Mouse (Mus musculus): ENCODE measurements around the gene Pm20d1. TPM values are rescaled to one million over a fixed set of nuclear protein-coding genes. Genes with fewer than 3 reads are reported as not detected.
A peak's percentile ranks its signal among the peaks of the same experiment; 100 is the strongest.

The Pm20d1 gene
- polyA plus RNA-seq, 1 experiment from 2014 or later, result 5.7 TPM

DNA sequence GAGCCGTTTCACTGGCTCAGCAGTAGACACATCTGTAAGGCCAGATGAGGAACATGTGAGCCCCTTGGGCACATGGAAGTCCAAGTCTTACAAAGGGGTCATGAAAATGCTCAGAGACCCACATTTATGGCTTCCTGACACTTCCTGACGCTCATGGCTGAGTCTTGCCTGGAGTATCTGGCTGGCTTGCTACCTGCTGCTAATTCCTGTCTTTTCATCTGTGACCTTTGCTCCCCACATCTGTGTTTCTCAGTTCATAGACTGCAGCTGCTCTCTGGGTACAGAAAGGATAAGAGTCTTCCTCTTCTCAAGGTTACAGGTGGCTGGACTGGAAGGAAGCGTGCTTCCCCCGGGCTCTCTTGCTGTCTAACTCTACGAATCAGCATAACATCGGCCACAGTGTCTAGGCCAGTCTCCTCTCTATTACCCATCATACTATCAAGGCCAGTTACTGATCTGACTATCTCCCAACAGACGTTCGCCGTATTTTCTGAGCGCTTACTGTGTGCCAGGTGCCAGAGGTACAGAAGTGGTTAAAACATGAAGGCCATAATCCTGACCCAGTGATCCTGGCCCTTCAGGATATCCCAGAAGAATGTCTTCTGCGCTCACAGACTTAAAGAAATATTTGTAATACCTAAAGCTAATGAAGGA lies 27.5 kb downstream of the Pm20d1 start:
- no peak overlapping the region for H3K4me2 ChIP-seq (ENCODE audit: low read length)
- no peak overlapping the region for H3K9ac ChIP-seq (ENCODE audit: low read depth, low read length)
- TF ChIP-seq CTCF (IDR thresholded peaks at IDR 0.05; ENCODE audit: low read depth), result no peak
- no peaks in the 10 kb centered on the region for H3K9me3 ChIP-seq (replicated peaks; ENCODE audit: low read length)
- no peak overlapping the region for H3K27ac ChIP-seq
- H3K27me3 ChIP-seq (ENCODE audit: insufficient read depth, low read length), result no peaks in the 10 kb centered on the region
- 83% methylated on average over 11 of the region's 11 CpGs for WGBS
- H3K4me1 ChIP-seq (replicated peaks; ENCODE audit: insufficient read depth, low read length), result peaks cover 12% of the 10 kb centered on the region; the same call in 1 of the 2 replicates
- H3K36me3 ChIP-seq (ENCODE audit: insufficient read depth, low read length), result no peaks in the 10 kb centered on the region
- DNase-seq (ENCODE audit: low spot score) (no peak), ATAC-seq (replicated peaks; ENCODE audit: low FRiP score, low read depth) (no peak)
- H3K4me3 ChIP-seq (replicated peaks; ENCODE audit: low read depth, low read length), result no peak overlapping the region

GRCm38 (mm10) chr1:131827207-131827786 lies 30.1 kb downstream of the Pm20d1 start, which contains the start of gene Slc41a1:
Slc41a1 (plus strand) TSS chr1:131827493.
- peak; percentile 33; the same call in 1 of the 2 replicates for ATAC-seq (replicated peaks; ENCODE audit: low FRiP score, low read depth)

GRCm38 (mm10) chr1:131827787-131828258 lies 30.6 kb downstream of the Pm20d1 start:
- Histone ChIP-seq H3K36me3 (ENCODE audit: insufficient read depth, low read length) (no peaks in the 10 kb centered on the region), H3K4me1 (replicated peaks; ENCODE audit: insufficient read depth, low read length) (peaks cover 12% of the 10 kb centered on the region; the same call in 1 of the 2 replicates), H3K9me3 (replicated peaks; ENCODE audit: low read length) (no peaks in the 10 kb centered on the region), H3K4me3 (replicated peaks; ENCODE audit: low read depth, low read length) (peak overlapping the region; percentile 86), H3K4me2 (ENCODE audit: low read length) (peak overlapping the region; percentile 95), H3K27me3 (ENCODE audit: insufficient read depth, low read length) (no peaks in the 10 kb centered on the region), H3K27ac (peak overlapping the region; percentile 86), H3K9ac (ENCODE audit: low read depth, low read length) (peak overlapping the region; percentile 85)
- TF ChIP-seq CTCF (IDR thresholded peaks at IDR 0.05; ENCODE audit: low read depth), result no peak
- under 1% methylated on average over 36 of the region's 36 CpGs for WGBS
- ATAC-seq (replicated peaks; ENCODE audit: low FRiP score, low read depth) (peak; percentile 95), DNase-seq (ENCODE audit: low spot score) (peak; percentile 96)

More at GRCm38 (mm10) chr1:131827207-131827786, 30.1 kb downstream of the Pm20d1 start, which contains the start of gene Slc41a1:
- Histone ChIP-seq H3K36me3 (ENCODE audit: insufficient read depth, low read length) (no peaks in the 10 kb centered on the region), H3K4me2 (ENCODE audit: low read length) (peak within 1 kb of the TSS; percentile 95), H3K27ac (peak within 1 kb of the TSS; percentile 86), H3K27me3 (ENCODE audit: insufficient read depth, low read length) (no peaks in the 10 kb centered on the region), H3K9me3 (replicated peaks; ENCODE audit: low read length) (no peaks in the 10 kb centered on the region), H3K9ac (ENCODE audit: low read depth, low read length) (peak within 1 kb of the TSS; percentile 85), H3K4me3 (replicated peaks; ENCODE audit: low read depth, low read length) (peak within 1 kb of the TSS; percentile 86), H3K4me1 (replicated peaks; ENCODE audit: insufficient read depth, low read length) (peaks cover 12% of the 10 kb centered on the region; the same call in 1 of the 2 replicates)
- DNase-seq (ENCODE audit: low spot score), result no peak
- 2% methylated on average over 25 of the region's 25 CpGs for WGBS
- no peak for TF ChIP-seq CTCF (IDR thresholded peaks at IDR 0.05; ENCODE audit: low read depth)

DNA sequence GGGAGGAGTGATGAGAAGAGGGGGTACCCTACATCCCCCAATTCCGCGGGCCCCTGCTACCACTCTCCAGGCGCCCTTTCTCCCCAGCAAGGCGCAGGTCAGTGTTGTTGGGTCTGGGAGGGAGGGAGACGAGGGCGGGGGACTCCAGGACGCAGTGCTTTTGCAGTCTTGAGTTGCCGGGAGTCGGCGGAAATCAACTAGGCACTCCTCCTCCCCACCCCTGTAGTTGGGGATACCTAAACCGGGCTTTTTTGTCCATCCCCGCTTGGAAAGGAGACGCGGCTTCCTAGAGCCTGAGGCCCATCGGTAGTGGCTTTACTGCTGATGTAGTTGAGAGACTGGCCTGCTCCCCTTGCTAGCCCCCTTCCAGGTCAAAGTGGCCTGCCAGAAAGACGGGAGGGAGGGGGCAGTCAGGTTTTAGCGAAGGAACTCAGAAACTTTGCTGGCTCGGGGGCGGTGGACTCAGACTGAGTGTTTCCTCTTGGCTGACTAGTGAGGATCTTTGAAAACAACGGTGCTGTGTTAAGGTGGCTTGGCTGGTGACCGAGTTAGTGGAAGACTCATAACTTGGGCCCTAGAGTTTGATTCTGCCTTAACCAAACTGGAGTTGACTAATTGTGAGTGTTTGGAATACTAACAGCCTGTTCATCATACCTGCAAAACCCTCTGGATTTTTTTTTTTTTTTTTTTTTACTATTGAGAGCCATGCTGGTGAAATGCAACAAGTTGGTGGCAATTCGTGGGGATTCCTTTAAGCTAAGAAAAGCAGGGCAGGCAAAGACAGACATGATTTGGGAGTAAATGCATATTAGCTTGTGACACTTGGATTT lies 31.3 kb downstream of the Pm20d1 start:
- Histone ChIP-seq H3K36me3 (ENCODE audit: insufficient read depth, low read length) (no peaks in the 10 kb centered on the region), H3K4me3 (replicated peaks; ENCODE audit: low read depth, low read length) (peak overlapping the region; percentile 86), H3K27ac (peak overlapping the region; percentile 86), H3K27me3 (ENCODE audit: insufficient read depth, low read length) (no peaks in the 10 kb centered on the region), H3K4me2 (ENCODE audit: low read length) (peak overlapping the region; percentile 95), H3K9ac (ENCODE audit: low read depth, low read length) (peak overlapping the region; percentile 85), H3K4me1 (replicated peaks; ENCODE audit: insufficient read depth, low read length) (peaks cover 12% of the 10 kb centered on the region; the same call in 1 of the 2 replicates), H3K9me3 (replicated peaks; ENCODE audit: low read length) (no peaks in the 10 kb centered on the region)
- ATAC-seq (replicated peaks; ENCODE audit: low FRiP score, low read depth), result peak; percentile 70
- WGBS, result 2% methylated on average over 21 of the region's 22 CpGs
- TF ChIP-seq CTCF (IDR thresholded peaks at IDR 0.05; ENCODE audit: low read depth), result no peak
- peak; percentile 78 for DNase-seq (ENCODE audit: low spot score)

GRCm38 (mm10) chr1:131829279-131829678 lies 32.1 kb downstream of the Pm20d1 start:
- ATAC-seq (replicated peaks; ENCODE audit: low FRiP score, low read depth) (no peak), DNase-seq (ENCODE audit: low spot score) (peak; percentile 38)
- Histone ChIP-seq H3K36me3 (ENCODE audit: insufficient read depth, low read length) (no peaks in the 10 kb centered on the region), H3K9ac (ENCODE audit: low read depth, low read length) (peak overlapping the region; percentile 85; the same call in 1 of the 2 replicates), H3K4me3 (replicated peaks; ENCODE audit: low read depth, low read length) (peak overlapping the region; percentile 86; the same call in 1 of the 2 replicates), H3K4me1 (replicated peaks; ENCODE audit: insufficient read depth, low read length) (peaks cover 12% of the 10 kb centered on the region; the same call in 1 of the 2 replicates), H3K27ac (no peak overlapping the region), H3K4me2 (ENCODE audit: low read length) (peak overlapping the region; percentile 95), H3K27me3 (ENCODE audit: insufficient read depth, low read length) (no peaks in the 10 kb centered on the region), H3K9me3 (replicated peaks; ENCODE audit: low read length) (no peaks in the 10 kb centered on the region)
- no peak for TF ChIP-seq CTCF (IDR thresholded peaks at IDR 0.05; ENCODE audit: low read depth)
- WGBS, result 39% methylated on average over 5 of the region's 5 CpGs

DNA sequence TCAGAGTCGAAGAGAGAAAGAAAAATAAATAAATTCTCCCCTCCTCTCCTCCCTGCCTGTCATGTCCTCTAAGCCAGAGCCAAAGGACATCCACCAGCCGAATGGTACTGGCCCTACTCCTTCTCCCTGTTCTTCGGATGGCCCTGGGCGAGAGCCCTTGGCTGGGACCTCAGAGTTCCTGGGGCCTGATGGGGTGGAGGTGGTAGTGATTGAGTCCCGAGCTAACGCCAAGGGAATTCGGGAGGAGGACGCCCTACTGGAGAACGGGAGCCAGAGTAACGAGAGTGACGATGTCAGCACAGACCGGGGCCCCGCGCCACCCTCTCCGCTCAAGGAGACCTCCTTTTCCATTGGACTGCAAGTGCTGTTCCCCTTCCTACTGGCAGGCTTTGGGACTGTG lies 33.4 kb downstream of the Pm20d1 start:
- Histone ChIP-seq H3K4me1 (replicated peaks; ENCODE audit: insufficient read depth, low read length) (peaks cover 12% of the 10 kb centered on the region; the same call in 1 of the 2 replicates), H3K9ac (ENCODE audit: low read depth, low read length) (no peak overlapping the region), H3K36me3 (ENCODE audit: insufficient read depth, low read length) (no peaks in the 10 kb centered on the region), H3K9me3 (replicated peaks; ENCODE audit: low read length) (no peaks in the 10 kb centered on the region), H3K4me3 (replicated peaks; ENCODE audit: low read depth, low read length) (no peak overlapping the region), H3K27me3 (ENCODE audit: insufficient read depth, low read length) (no peaks in the 10 kb centered on the region), H3K4me2 (ENCODE audit: low read length) (no peak overlapping the region), H3K27ac (no peak overlapping the region)
- no peak for TF ChIP-seq CTCF (IDR thresholded peaks at IDR 0.05; ENCODE audit: low read depth)
- 84% methylated on average over 15 of the region's 15 CpGs for WGBS
- ATAC-seq (replicated peaks; ENCODE audit: low FRiP score, low read depth), result no peak
- no peak for DNase-seq (ENCODE audit: low spot score)
